Mouse (Mus musculus) left cerebral cortex, postnatal 25 days (tissue): Measurements from ENCODE around the gene Dnah2. TPM values are rescaled to one million over a fixed set of nuclear protein-coding genes. Genes with fewer than 3 reads are reported as not detected.

Experiments
- DNase-seq, 2 experiments: peaks; one replicate each; pipeline ENCODE4 v3.0.0; 2022; ENCODE audit warnings: low spot score in 2 of 2, mixed read lengths in 1 of 2
- intact Hi-C: fragments of 180-260 bp; cut with DNase I; formaldehyde crosslinking; loops from one replicate; pipeline ENCODE4 v1.15.1; 2025
- total RNA-seq, 2 experiments: library from RNA; stranded (reverse); gene quantifications; 2 replicates each; pipeline ENCODE4 v1.2.3; 2021

Dnah2 gene
- total RNA-seq, 2 experiments from 2014 or later = 3.0 to 3.6 TPM

DNA sequence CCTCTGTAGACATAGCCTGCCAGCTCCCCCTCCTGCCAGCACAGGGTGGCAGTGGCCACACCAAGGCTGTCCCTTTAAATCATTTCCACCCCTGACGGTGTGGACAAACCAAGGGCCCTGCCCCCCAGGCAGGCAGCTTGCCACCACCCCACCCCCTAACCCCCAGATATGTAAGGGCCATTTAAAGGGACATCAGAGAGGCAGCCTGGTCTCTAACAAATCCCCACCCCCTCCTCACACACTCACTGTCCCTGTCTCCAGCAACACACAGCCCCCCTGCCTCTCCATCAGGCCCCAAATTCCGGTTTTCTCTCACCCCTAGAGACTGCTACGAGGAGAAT, 133.6 kb downstream of the Dnah2 start:
- intact Hi-C loops = loop anchor here (5.0 kb wide), 1 partner anchor 318 kb away; the partner anchor contains the start of gene Per1
- DNase-seq = peak; percentile 47 to 55

DNA sequence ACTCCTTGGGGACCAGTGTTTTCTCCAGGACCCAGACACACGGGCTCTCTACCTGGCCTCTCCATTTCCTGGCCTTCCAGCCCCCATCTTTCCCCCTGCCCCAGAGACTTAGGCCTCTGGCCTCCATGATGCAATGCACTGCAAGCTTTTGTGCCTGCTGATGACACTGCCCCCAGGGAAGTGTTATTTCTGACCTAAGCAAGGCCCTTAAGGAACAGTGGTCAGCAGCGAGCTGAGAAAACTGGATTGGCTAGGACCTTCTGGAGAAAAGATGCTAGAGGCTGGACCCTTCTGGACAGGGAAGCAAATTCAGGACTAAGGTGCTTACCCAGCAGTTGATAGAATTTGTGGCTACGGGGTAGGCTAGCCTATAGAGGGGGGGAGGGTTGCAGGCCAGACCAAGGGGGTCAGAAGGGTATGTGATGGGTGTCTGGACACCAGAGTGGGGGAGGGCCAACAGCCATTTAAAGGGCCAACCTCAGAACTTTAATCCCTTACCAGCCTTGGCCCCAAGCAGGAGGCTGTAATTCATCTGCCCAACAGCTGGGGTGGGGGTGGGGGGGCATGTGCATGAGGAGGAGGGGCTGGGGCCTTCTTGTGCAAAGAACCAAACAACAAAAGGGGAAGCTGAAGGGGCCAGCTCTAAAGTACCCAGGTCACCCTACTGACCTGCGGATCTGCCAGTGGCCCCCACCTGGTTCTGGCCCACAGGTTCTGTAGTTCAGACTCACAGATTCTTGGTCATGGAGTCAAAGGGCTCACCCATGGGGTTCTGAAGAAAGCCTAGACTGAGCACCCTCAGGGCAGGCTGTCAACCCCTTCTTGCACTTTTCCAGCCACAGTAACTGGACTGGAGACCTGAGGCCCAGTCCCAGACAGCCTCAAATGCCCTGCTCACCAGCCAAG, 134.2 kb downstream of the Dnah2 start:
- no peak for DNase-seq
- intact Hi-C loops = loop anchor here (5.0 kb wide), 1 partner anchor 317 kb away; the partner anchor contains the start of gene Per1

DNA sequence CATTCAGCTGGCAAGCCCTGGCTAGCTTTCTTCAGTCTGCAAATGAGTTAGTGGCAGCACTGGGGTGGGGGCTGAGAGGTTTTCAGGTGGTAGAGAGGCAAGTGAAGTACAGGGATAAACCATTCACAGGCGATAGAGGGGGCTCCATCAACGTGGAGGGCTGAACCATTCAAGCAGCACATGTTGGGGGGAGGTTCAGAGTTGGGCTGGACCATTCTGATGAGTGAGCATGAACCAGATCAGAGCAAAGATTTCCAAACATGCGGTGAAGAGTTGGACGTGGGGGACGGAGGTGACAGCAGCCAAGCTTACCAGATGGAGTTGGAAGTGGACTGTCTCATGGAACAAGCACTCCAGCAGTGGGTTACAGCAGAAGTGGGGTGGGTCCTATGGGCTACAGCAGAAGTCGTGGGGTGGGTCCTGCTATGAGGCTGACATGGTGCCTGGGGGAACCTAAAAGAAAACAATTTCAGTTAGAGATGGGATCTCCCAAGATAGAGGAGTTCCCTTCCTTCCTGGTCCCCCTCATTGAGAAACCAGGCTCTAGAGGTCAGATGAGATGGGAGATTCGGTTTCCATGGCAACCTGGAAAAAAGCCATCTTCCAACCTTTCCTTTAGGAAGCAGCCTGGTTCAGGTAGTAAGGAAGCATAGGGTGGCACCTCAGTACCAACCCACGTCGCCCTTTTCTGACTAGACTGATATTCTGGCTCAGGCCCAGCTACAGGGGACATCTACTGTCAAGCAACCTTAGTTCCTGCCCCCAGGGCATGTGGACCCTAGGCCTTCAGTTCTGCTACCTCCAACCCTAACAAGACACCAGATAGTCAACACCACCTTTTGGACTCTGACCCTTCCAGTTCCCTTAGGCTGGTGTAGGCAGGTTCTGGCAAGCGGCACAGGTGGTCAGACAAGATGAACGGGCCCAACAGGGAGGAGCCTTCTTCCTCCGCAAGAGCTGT, 135.4 kb downstream of the Dnah2 start, which contains the start of gene Kdm6b:
Gene Kdm6b (minus strand): TSS at position 455 of the 961 bp plus-strand sequence.
- DNase-seq = peak; percentile 67 to 70
- intact Hi-C loops = no loop called here

DNA sequence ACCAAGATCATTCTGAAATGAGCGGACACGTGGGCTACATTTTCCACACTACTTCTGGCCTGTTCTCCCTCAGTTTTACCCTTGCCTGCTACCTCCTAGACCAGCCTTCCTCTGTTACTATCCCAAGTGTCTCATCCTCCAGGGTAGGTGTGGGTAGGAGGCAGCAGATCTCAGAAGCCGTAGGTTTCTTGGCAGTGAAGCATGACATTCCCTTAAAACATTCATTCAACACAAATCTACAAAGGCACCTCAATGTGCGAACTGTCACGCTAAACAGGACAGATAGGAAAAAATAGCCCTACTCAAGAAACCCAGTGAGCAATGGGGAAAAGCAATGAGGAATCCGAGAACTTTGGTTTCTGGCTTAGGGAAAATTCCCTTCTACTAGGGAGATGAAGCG, 136.4 kb downstream of the Dnah2 start:
- intact Hi-C loops = no loop called here
- DNase-seq = peak in 1 of 2 experiments; percentile 87

DNA sequence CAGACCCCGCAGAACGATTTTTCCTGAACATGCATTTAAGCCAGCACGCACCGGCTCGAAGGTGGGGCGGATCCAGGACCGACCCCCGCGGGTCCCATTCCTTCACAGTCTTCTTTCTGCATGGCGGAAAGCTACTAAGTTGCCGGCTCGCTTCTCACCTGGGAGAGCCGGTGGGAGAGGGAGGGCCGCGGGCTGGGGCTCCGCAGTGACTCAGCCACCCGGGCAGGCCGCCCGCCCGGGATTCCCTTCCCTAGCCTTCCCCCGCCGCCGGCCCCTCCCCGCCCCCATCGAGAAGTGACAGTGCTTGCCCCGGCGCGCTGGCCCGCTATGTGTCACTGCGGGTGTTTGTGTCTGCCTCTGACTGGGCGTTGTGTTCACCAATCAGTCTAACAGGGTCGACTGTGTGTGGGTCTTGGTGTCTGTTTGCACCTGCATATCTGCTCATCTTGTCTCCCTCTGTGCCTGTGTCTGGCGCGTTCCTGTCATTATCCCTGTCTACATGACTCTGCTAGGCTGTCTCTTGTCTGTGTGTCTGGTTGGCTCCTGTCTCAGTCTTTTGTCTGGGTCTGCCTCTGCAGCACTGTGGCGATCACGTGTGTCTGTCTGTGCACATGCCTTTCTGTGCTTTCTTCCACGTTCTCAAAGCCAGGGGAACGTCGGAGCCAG, 137.2 kb downstream of the Dnah2 start:
- intact Hi-C loops = no loop called here
- DNase-seq = peak; percentile 70 to 75

DNA sequence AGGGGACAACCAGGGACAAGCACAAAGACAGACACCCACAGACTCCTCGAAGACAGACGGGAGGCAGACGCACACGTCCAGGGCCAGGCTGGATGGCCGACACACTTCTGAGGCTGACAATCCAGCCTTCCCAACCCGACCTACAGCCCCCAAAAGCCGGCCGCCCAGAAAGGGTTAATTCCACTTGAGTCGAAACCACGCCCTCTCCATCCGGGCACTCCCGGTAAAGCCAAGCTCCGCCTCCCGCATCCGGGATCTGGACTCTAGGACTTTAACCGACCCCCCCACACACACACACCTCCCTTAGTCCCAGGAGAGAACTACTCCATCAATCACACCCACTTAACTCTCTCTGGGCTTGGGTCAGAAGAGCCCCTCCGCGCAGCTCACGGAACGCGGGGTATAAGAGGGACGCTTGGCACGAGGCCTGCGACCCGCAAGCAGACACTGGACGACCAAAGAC, 137.8 kb downstream of the Dnah2 start:
- intact Hi-C loops = no loop called here
- peak; percentile 93 to 96 for DNase-seq

DNA sequence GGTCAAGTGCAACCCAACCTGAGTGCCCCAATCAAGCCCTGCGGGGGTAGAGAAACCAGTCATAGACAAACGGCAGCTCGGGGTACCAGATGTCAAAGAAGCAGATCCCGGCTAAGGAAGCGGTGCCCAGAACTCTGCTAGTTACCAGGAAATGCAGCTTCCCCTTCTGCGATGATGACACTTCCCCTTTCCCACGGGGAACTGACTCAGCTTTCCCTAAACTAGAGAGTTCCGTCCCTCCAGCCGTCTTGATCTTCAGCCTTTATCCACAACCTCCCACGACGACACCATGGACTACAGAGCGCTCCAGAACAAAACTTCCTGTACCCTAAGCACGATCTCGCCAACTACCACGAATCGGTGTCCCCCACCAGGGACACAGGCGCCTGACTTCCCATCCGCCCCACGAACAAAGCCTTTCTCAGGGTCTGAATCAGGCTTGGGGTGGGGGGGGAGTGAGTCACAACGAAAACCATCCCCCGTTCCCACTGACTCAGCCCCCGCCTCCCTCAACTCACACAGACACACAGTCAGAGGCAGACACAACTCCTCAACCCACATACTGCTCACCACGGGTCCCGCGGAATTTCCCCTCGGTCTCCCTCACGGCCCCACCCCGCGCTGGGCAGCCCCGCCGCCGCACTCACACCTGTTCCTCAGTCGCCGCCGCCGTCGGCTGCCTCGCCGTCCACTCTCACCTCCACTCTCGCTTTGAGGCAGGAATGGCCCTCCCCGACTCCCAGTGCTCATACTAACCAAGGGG, 138.4 kb downstream of the Dnah2 start:
- intact Hi-C loops = loop anchor here (1.0 kb wide), 1 partner anchor 8 kb away; no protein-coding TSS in a partner anchor

DNA sequence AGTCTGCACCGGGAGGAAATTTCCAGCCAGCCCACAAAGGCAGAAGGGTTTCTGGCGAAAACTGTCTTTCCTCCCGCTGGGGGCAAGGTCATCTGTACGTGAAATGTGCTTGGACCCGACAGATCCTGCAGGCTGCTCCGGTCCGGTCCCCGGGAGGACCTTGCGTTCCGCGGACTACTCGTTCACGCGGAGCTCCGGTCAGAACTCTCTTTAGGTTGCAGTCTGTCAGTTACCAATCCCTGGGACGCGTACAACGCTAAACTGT, 138.9 kb downstream of the Dnah2 start:
- DNase-seq = no peak
- intact Hi-C loops = loop anchor here (1.0 kb wide), 1 partner anchor 8 kb away; no protein-coding TSS in a partner anchor

More for the DNA sequence above, 138.4 kb downstream of the Dnah2 start:
- DNase-seq = peak; percentile 67 to 82

DNA sequence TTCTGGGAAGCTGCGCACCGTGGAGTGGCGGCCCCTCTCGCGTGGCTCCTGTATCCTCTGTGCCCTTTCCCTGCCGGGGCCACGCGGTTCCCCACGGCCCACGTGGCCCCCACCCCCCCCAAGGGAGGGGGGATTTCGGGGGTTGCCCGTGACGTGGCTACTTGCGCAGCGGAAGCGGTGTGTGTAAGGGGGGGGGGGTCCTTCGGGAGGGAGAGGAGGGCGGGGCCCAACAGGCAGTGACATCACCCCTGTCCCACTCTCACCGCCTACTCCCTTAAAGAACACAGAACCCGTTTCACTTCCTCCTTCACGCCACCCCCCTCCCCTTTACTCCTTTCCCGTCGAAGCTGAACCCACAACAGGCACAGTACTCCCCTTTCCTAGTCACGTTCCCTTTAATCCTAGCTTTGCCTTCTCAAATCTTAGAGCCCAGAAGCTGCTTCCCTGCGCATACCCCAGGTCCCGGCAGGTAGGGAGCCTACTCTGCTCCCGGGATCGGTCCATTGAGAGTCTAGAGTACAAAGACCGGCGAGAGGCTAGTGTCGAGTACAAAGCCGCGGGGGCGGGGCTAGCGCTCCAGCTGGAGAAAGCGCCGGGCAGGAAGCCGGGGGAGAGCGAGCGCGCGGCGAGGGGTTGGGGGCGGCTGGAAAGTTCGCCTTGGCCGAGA, 139.4 kb downstream of the Dnah2 start:
- intact Hi-C loops = loop anchor here (1.0 kb wide), 1 partner anchor 9 kb away; no protein-coding TSS in a partner anchor
- peak; percentile 81 to 87 for DNase-seq

DNA sequence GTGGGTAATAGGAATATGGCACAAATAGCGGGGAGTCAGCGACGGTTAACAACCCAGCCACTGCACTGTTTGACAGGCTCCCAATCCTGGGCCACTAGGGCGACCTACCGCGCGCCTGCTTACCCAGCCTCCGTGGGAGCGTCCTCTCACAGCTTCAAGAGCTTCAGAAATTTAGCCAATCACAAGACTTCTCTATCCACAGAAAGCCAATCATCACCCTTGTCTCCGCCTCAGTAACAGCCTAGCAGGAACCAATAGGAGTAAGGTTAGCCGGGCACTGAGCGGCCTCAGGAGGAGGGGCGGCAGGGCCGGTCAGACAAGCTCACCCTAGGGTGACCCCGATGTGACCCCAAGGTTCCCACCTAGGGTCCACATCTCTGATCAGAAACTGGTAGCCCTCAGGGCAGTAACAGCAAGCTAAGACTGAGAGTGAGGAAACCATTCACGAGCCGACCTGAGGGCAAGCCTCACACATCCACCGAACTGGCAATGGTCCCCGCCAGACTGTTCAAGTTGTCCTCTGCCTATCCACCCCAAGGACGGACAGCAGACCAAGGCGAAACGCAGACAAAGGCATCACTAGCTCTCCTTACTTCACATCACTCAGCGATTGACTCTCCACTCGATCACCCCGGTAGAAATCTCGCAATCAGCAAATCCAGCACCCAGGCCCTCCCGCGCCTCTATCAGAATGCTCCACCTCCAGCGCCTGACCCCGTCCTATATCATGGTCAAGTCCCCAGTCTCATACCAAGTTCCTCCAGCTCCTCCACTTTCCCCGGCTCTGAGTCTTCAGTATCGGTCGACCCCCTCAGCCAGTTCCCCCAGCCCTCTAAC, 140.2 kb downstream of the Dnah2 start:
- intact Hi-C loops = no loop called here
- peak; percentile 84 to 96 for DNase-seq

DNA sequence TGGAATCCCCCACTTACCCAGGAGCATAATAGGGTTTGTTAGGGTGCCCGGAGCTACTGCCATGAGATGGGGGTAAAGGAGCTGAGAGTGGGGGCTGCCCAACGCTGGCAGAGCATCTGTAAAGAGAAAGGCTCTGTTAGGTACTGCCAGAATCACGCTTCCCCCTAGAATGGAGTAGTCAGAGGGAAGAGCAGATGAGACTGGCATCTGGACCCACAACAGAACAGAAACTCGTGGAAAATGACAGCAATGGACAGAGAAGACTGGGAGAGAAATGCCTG, 141.2 kb downstream of the Dnah2 start:
- intact Hi-C loops = no loop called here
- DNase-seq = no peak

DNA sequence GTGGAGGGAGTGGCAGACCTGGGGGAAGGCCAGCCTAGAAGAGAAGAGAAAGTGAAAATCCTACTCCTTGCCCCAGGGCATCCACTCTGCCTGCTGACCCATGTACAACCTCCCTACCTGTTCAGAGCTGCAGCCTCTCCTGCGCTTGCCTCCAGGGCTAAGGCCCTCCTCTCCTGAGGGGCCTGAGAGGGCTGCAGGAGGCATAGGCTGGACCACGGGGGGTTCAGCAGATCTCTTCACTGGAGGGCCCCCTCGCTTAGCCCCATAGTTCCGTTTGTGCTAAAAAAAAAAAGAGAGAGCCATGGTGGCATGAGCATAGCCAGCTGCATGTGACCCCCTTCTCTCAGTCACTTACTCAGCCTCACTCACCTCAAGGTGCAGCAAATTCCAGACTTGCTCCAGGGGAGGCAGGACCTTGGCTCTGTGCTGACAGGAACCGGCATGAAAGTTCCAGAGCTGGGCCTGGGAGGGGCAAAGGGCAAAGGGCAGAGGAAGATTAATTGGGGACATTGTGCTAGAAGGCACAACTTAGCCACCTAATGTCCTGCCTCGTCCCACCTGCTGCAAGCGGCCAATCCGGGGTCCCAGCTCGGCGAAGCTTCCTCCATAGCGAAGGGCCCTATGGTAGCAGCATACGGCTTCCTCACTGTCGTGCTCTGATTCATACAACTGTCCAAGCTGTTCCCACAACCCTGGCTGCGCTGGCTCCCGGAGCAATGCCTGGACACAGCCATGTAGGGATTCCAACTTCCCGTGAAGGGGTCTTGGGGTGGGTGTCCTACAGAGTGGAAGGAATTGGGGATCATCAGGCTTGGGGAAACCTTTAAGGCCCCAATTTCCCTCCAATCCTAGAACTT, 141.8 kb downstream of the Dnah2 start:
- no peak for DNase-seq
- intact Hi-C loops = no loop called here

DNA sequence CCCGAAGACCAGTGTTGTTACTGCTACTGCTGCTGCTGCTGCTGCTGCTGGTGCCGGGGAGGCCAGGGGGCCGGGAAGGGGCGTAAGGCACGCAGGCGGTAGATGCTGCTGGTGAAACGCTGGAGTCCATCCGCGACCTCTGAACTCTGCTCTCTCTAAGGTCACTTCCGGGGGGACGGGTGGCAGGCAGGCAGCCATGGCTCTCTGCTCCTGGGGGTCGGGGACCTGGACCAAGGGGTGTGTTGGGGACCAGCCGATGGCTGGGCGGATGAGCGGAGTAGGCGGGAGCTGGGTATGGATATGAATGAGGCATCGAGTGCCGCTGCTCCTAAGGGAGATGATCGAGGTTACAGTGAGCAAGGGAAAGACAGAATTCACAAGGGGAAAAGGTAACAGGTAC, 142.6 kb downstream of the Dnah2 start:
- intact Hi-C loops = no loop called here
- DNase-seq = no peak

DNA sequence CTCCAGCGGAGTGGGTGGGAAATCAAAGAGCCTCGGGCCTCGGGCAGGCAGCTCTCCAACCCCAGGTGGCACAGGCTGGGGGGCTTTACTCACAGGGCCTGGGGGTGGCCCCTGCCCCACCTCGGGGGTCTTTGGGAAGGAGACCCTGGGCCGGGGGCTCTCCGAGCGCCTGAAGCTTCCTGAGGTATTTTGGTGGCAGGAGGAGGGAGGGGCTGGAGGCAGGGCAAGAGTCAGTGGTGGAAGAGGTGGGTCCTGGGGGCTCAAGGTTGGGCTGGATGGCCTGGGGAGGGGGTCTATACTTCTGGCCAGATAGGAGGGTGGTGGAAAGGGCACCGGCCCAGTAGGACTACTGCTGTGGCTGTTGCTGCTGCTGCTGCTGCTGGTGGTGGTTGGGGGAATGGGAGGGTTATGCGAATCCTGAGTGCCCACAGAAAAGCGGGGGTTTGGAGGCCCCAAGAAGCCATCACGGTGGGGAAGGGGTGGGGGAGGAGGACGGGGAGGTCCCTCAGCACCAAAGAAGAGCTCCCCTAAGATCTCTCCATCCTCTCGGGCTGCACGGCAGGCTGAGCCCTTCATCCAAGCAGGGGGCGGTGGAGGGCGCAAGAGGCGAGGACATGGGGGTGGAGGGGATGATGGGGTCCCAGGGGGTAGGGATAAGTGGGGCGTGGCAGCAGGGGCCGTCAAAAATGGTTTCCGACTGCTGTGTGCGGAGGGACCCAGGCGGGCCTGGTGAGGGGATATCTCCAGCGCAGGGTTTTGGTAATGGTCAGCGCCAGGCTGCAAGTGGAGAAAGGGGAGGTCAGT, 143.3 kb downstream of the Dnah2 start:
- intact Hi-C loops = no loop called here

DNA sequence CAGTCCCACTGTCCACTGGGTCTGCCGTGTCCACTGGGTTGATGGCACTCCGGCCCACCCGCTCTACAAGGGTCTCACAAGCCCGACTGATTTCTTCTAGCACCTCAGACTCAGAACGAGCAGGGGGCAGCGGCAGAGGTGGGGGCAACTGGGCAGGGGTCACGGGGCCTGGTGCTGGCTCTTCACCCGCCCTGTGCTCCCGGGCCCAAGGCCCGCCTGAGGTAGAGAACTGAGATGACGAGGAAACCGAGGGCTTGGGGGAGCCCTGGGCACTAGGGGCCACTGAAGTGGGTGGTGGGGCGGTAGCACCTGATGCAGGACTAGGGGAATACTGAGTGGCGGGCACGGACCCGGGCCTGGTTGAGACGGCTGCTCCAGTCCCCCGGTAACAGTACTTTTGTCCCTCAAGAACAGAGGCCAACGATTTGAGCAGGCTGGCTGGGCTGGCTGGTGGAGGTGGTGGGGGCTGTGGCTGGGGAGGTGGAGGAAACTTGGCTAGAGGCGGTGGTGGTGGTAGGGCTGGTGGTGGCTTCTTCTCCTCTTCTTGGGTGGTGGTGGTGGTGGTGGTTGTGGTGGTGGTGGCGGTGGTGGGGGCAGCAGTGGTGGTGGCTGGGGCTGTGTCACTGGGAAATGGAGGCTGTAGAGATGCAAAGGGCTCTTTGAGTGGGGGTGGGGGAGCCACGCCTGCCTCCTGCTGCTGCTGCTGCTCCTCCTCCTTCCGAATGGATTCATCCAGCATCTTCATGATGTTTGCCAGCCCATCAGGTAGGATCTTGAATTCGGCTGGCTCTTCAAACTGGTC, 144.1 kb downstream of the Dnah2 start:
- intact Hi-C loops = no loop called here
- DNase-seq = no peak

More for the DNA sequence above, 143.3 kb downstream of the Dnah2 start:
- no peak for DNase-seq
